Mouse (Mus musculus): Measurements from ENCODE around the gene Bmp4.

Gene Bmp4

GRCm38 (mm10) chr14:46390249-46390775 is at the start of gene Bmp4:
Bmp4 (minus strand) TSS chr14:46390669.
- DNase-seq, result peak; percentile 91

GRCm38 (mm10) chr14:46439461-46440048 is 49.1 kb upstream of the Bmp4 start:
- no peak for DNase-seq

DNA sequence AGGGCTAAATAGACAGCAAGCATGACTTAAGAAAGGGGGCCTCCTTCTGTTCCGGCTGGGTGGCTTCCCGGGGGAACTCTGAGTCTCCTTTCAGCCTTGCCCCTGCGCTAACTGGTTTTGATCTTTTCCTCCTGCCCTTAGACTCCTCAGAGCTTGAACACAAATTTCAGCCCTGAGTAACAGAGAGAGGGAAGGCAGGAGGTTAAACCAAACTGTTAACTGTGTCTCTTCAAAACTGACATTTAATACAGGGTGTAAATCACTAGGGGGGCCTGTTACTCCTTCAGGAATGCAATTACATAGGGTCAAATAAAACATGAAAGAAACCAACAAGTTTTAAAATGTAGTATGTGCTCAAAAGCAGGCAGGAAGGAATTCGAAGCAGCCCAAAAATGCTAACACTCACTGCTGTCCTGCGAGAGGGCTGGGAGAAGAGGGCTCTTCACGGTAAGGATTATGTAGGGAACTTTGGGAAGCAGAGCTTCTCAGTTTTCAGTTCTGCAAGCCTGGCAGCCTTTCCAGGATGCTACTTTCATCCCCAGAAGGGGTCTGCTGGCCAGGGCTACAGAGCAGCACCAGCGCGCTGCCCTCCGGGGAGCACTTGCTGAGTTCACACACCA is 46.1 kb upstream of the Bmp4 start:
- no peak for DNase-seq

GRCm38 (mm10) chr14:46430231-46430630 is 39.8 kb upstream of the Bmp4 start:
- no peak for DNase-seq

DNA sequence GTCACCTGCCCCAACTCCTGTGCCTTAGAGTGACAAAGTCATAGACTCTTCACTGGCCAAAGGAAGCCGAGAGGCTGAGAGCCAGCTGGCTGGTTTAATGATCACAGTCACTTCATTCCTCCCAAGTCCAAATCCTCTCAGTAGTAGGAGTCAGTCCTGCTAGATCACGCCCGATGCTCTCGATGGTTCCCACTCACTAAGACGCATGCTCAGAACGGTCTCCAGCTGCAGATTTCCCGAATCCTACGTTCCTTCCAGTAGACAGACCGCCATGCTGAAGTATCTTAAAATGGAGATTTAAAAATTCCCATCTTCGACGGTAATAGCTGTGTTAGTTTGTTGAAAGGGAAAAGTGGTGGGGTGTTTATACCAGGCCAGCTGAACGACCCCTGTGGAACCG is 36.8 kb upstream of the Bmp4 start:
- no peak for DNase-seq

- no peak for DNase-seq
These were observed 31.4 kb upstream of the Bmp4 start for GRCm38 (mm10) chr14:46421823-46422222.

- DNase-seq, result no peak
These were observed 28.8 kb upstream of the Bmp4 start for GRCm38 (mm10) chr14:46419269-46419668.

- no peak for DNase-seq
These were observed 28.1 kb upstream of the Bmp4 start for GRCm38 (mm10) chr14:46418371-46419097.

DNA sequence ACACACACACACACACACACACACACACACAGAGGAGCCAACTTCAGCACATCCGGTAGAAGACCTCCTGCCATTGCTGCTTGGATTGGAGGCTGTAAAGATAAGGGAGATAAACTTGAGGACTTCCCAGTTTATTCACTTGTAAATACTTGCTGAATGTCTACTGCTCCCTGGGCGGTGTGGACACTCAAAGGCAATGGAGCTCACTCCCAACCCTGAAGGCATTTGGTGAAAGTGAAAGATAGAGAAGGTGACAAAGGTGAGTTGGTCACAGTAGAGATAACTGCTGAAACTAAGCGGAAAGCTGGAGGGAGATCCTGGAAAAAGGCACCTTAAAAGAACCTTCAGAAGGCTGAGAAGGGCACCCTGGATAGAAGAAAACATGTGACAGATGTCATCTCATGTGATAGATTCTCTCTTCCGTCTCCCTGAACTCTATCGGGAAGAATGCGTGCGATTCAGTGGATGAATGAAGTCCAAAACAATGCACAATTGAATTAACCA is 22.1 kb upstream of the Bmp4 start:
- DNase-seq, result no peak

DNA sequence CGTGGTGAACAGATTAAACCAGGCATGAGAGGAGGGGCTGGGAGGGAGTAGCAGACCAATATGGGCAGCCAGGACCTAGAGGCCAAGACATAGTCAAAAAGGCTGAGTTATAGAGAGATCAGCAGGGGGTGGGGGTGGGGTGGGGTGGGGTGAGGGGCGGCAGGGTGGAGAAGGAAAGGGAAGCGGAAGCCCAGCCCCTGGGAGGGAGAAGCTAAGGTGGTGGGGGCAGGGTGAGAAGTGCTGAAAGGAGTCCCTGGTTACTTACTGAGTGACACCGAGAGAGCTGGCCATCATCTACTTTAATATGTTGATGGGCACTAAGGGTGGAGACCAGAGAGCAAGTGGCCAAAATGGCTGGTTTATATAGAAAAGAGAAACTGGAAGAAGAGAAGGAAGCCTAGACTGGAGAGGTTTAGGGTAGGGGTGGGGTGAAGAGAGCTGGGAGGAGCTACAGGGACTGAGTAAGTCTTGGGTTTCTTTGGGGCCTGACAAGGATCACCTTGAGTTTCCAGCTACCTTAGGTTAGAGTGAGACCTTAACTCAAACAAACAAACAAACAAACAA is 20.2 kb upstream of the Bmp4 start:
- no peak for DNase-seq

DNA sequence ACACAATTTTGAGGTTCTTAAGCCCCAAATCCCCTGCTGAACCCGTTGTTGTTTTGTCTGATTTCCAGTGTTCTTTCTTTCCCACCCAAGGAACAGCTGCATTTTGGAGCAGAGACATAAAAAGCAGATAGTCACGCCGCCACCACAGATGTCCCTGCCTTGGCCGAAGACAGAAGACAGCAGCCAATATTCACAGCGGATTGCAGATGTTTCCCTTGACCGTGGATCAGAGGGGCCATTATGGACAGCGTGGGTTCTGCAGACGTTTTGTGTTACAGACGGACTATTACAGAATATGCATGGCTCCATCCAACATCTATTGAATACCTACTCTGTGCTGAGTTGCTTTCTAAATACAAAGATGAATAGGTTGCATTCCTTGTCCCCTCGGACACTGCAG is 18.5 kb upstream of the Bmp4 start:
- no peak for DNase-seq

DNA sequence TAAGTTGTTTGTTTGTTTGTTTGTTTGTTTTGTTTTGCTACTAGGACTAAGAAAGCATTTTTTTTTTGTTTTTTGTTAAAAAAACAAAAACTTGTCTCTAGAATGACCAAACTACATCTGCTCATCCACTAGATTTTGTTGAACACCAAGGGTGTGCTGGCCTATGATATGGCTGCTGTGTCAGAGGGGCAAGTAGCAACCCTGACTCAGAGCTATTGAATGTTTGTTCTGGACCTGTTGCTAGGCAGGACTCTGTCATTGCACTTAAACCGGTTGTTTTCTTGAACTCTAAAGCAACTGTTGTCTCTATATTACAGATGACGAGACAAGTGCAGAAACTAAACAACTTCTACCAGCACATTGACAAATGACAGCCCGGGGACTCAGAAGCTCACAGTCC is 17.9 kb upstream of the Bmp4 start:
- no peak for DNase-seq

DNA sequence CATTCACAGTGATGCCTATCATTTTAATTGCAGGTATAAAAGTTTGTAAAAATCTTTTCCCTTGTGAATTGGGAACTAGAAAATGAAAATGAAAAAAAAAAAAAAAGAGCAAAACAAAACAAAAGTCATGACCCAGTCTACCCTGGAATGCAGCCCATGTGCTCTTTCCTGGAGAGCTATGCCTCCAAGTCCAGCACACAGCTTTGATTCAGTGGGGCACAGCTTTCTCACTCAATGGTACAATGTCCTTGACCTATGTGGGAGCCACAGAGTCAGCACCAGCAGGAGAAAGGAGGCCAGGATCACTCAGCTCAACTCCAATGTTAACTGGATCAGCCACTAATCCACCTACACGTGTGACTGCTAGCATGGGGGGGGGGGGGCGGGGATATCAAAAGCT is 9.5 kb upstream of the Bmp4 start:
- DNase-seq, result no peak

- peak; percentile 36 for DNase-seq
These were observed 7.7 kb upstream of the Bmp4 start for GRCm38 (mm10) chr14:46398091-46398695.

GRCm38 (mm10) chr14:46391621-46392170 is 1.2 kb upstream of the Bmp4 start:
- DNase-seq, result no peak

DNA sequence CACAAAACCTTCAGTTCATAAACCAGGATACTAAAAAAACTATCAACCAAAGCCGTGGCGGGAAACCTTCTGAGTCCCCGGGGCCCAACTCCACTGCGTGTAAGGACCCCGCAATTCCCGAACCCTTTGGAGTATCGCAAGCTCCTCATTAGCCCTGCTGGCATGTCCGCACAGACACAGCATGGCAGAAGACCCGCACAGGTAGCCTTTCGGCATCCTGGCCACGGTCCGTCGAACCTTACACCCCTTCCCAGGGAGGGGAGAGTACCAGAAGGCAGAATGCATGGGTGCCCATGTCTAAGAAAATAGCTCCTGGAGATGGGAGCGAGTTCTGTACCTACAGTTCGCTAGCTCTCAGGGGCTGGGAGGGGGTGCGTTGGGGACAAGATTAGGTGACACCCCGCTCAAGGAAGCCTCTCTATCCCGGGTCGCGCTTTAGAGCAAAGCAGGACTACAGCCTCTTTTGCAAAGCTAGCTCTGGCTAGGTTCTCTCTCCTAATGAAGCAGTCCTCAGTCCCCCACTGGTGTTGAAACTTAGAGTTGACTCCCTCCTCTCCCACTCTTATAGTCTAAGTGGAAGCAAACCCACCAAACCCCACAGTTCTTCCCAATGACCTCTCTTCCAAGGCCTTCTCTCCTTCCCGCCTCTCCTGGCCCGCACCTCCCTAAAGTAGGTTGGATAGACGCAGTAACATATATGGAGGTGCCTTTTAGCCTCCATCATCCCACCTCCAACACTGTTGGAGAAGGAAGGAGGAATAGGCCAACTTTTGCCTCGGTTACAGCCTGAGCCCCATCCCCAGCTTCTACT is 826 bp downstream of the Bmp4 start:
- no peak for DNase-seq

- DNase-seq, result peak; percentile 81
These were observed 1.8 kb downstream of the Bmp4 start for GRCm38 (mm10) chr14:46388636-46389035.

GRCm38 (mm10) chr14:46387821-46388481 is 2.5 kb downstream of the Bmp4 start:
- DNase-seq, result peak; percentile 87

GRCm38 (mm10) chr14:46387357-46387671 is 3.2 kb downstream of the Bmp4 start:
- peak; percentile 95 for DNase-seq

DNA sequence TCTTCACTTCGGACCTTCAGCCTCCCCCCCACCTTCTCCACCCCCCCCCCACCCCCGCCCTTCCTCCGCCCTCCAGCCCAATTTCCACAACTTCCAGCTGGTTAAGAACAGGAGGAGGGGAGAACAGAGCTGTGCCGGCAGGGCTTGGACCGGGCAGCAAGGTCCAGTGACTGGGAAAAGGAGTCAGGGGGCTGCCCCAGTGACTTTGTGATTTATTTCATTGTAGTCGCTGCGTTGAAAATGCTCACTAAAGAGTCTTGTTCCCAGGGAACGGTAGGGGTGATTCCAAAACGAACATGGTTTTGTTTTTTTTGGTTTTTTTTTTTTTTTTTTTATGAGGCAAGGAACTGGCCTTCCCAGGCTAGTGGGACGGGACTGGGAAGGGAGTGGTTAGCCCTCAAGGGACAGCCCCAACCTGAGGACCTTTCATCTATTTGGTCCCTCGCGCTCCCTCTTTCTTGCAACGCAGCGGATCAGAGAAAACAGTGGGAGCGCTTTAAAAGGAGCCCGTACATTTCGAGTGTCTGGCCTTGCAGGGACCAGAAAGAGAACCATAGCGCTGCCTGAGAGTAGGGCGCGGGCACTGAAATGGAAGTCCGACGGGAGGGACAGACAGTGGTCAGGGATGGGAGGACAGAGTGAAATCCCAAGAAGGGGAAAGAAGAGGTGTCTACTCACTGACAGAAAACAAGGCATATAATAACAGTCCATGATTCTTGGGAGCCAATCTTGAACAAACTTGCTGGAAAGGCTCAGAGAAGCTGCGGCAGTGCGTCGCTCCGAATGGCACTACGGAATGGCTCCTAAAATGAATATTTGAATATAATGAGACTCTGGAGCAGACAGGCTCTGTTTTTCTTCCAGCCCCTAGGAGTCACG is 3.8 kb downstream of the Bmp4 start:
- peak; percentile 43 for DNase-seq
